Mouse (Mus musculus): ENCODE data around the gene Gm13178. TPM values are rescaled to one million over a fixed set of nuclear protein-coding genes. Genes with fewer than 3 reads are reported as not detected.
A peak's percentile ranks its signal among the peaks of the same experiment; 100 is the strongest.

The Gm13178 gene
- not detected for total RNA-seq (2021)

- intact Hi-C loops (cut with DNase I), result no loop called here
- no peak for DNase-seq (ENCODE audit: extremely low spot score in 1 of 2, low spot score in 2 of 2)
These were observed at the start of gene Gm13178 for GRCm38 (mm10) chr4:144721304-144721703. Gene Gm13178, minus strand, starts transcription at chr4:144721404.

- intact Hi-C loops (cut with DNase I), result loop anchor here (10.0 kb wide), 4 partner anchors 109 to 389 kb away; no protein-coding TSS in a partner anchor
- DNase-seq (ENCODE audit: extremely low spot score in 1 of 2, low spot score in 2 of 2), result peak; percentile 17 to 46
These were observed 44.5 kb upstream of the Gm13178 start for GRCm38 (mm10) chr4:144765722-144766121.

- intact Hi-C loops (cut with DNase I), result no loop called here
- no peak for DNase-seq (ENCODE audit: extremely low spot score in 1 of 2, low spot score in 2 of 2)
These were observed 27.9 kb upstream of the Gm13178 start for GRCm38 (mm10) chr4:144749139-144749538.

GRCm38 (mm10) chr4:144719691-144720090, 1.5 kb downstream of the Gm13178 start:
- intact Hi-C loops (cut with DNase I), result no loop called here

GRCm38 (mm10) chr4:144718288-144718687, 2.9 kb downstream of the Gm13178 start:
- no peak for DNase-seq (ENCODE audit: extremely low spot score in 1 of 2, low spot score in 2 of 2)
- intact Hi-C loops (cut with DNase I), result no loop called here

More at GRCm38 (mm10) chr4:144719691-144720090, 1.5 kb downstream of the Gm13178 start:
- DNase-seq (ENCODE audit: extremely low spot score in 1 of 2, low spot score in 2 of 2), result no peak

DNA sequence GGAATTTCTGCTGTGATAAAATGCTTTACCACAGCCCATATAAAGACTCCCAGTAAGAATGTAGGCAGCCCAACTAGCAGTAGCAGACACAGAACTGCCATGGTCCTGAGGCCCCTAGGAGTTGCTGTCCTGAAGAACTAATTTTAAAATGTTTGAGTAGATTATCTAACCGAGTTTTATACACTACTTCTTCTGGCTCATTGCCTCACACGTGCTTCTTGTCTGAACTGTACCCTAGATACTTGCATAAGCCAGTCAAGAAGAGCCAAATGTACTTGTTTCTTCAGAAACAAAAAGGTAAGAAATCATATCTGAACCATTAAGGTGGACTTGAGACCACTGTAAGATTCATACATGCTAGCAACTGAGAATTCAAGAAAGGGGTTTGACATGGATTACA, 34.9 kb downstream of the Gm13178 start, which contains the start of gene Gm436:
TSS of gene Gm436 (minus strand) at position 101 of the 400 bp plus-strand sequence.
- intact Hi-C loops (cut with DNase I), result no loop called here
- DNase-seq (ENCODE audit: extremely low spot score in 1 of 2, low spot score in 2 of 2), result no peak

Other genes starting within 250 kb of the Gm13178 start
- gene 9430007A20Rik, start 201.6 kb downstream of the Gm13178 start, total RNA-seq (2021), result not detected
- not detected for gene Gm13124, start 156.3 kb downstream of the Gm13178 start, total RNA-seq (2021)
- not detected for gene Aadacl4, start 107.7 kb downstream of the Gm13178 start, total RNA-seq (2021)
- gene Gm436, start 35.0 kb downstream of the Gm13178 start, total RNA-seq (2021), result not detected
- not detected for gene Gm438, start 65.2 kb upstream of the Gm13178 start, total RNA-seq (2021)
- 10 to 100 TPM; 16.0 to 16.6 TPM for gene Dhrs3, start 171.4 kb upstream of the Gm13178 start, total RNA-seq (2021)

Data from left cerebral cortex, postnatal 10 days (tissue).